Mouse (Mus musculus): ENCODE measurements around the gene Ptprg. TPM values are rescaled to one million over a fixed set of nuclear protein-coding genes. Genes with fewer than 3 reads are reported as not detected.

Ptprg gene
- total RNA-seq, 2 experiments from 2014 or later, result 85.9 to 111 TPM

DNA sequence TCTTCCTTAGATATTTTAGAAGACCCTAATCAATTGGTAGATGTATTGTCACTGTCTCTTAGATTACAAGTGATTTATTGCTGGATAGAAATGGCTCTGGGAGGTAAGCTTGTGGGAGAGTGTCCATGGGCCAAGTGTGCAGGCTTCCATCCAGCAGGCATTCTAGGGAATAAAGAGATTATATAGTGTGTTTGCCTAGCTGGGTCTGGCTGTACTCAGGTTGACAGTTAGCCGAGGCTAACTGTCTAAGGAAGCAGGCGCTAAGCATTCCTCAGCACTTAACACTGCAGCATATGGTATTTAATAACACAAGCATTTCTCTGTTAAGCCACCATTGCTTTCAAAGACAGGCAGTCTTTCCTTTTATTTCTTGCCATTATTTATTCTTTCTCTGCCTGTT lies 39.3 kb downstream of the Ptprg start:
- no peak for TF ChIP-seq CTCF (IDR thresholded peaks at IDR 0.05)
- intact Hi-C loops (cut with DNase I), result no loop called here

DNA sequence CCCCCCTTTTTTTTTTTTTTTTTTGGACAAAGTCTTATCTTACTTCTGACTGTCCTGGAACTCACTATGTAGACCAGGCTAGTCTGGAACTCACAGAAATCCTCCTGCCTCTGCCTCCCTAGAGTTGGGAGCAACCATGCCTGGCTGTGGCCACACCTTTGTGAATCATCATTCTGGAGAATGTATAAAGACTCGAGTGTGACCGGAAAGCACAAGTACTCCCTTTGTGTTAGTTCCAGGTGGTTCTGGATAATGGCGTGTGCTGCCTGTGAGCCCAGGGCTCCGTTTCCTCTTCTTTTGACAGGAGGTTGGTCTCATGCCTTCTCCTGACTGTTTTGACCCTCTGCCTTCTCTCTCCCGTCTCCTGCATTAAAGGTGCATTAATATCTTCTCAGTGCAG lies 41.0 kb downstream of the Ptprg start:
- intact Hi-C loops (cut with DNase I), result no loop called here
- Histone ChIP-seq H3K4me3 (no peak overlapping the region), H3K27ac (no peak overlapping the region)
- no peak for DNase-seq (ENCODE audit: extremely low spot score in 1 of 2, low spot score in 2 of 2)
- no peak for TF ChIP-seq CTCF (IDR thresholded peaks at IDR 0.05)

More for the DNA sequence above, 39.3 kb downstream of the Ptprg start:
- no peak overlapping the region for H3K27ac ChIP-seq
- no peak overlapping the region for H3K4me3 ChIP-seq
- DNase-seq (ENCODE audit: extremely low spot score in 1 of 2, low spot score in 2 of 2), result no peak

DNA sequence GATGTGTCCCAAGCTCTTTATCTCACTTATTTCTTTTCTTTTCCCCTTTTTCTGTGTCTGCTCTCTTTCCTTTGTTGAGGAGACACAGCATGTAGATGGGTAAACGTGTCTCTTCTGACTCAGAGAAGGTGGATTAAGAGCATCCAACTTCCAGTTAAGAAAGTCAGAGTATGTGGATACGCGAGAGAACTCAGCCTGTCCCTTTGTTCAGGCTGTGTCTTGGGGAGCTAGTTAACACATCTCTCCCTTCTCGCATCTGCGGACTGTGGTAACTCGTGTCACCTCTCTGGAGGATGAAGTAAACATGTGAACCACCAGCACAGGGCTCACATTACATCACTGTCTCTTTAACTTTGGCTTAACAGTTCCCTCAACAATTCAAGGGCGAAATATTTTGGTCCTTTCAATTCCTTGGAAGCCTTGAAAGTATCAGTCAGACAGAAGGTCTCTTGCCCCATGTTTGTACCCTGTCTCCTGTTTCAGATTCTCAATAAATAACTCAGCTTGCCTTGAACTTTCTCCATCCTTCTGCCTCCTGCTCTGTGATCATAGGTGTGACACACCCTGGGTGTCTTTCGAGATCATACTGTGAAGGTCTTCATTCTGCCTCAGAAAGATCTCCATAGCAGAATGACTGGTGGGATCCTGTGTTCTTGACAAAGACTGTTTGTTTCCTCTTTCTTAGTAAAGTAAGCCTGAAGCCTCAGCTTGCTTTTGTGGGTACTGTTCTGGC lies 51.0 kb downstream of the Ptprg start:
- Histone ChIP-seq H3K27ac (no peak overlapping the region), H3K4me3 (no peak overlapping the region)
- TF ChIP-seq CTCF (IDR thresholded peaks at IDR 0.05), result no peak
- DNase-seq (ENCODE audit: extremely low spot score in 1 of 2, low spot score in 2 of 2), result no peak
- intact Hi-C loops (cut with DNase I), result no loop called here

DNA sequence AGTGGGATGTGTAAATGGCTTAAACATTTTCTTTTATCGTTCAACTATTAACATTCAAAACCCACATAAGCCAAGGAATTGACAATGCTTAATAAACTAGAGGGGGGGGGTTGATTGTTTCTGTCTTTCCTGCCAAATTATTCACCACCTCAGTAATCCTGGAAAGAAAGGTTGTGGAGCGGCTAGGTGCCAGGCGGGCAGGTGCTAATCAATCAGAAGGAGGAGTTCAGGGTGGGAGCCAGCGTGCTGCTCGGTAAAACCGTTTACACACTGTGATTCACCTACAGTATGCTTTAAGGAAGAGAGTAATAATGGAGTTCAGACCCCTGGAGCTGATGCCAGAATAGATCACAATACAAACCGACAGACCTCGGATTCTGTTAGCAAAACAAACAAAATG lies 55.0 kb downstream of the Ptprg start:
- H3K4me3 ChIP-seq, result no peak overlapping the region
- H3K27ac ChIP-seq, result no peak overlapping the region
- intact Hi-C loops (cut with DNase I), result no loop called here
- DNase-seq (ENCODE audit: extremely low spot score in 1 of 2, low spot score in 2 of 2), result no peak
- TF ChIP-seq CTCF (IDR thresholded peaks at IDR 0.05), result no peak

DNA sequence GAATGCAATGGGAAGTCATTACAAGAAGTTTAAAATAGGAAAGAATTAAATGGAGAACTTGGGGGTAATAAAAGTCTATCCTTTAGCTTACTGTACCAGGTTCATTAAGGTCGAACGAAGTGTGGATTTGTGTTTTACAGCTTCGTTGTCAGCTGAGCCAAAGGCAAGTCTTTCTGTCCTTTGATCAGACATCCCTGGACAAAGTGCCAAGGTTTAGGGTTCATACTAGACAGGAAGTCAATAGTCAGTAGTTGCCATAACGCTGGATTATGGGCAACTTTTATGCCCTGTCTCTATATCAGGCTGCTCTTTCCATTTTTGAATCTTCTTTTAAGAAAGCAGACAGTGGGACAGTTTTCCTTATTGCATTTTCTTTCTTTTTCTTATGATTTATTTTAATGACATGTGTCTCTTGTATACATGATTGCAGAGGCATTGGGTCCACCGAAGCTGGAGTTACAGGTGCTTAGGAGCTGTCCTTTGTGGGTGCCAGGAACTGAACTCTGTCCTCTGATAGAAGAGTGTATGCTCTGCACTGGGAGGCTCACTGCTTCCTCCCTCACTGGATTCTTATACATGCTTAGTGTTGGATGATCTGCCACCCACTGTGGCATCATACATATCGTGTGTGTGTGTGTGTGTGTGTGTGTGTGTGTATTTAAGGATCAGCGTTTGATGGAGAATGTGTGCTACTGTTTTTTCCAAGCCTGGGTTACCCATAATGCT lies 56.7 kb downstream of the Ptprg start:
- DNase-seq (ENCODE audit: extremely low spot score in 1 of 2, low spot score in 2 of 2), result no peak
- no peak for TF ChIP-seq CTCF (IDR thresholded peaks at IDR 0.05)
- H3K27ac ChIP-seq, result no peak overlapping the region
- H3K4me3 ChIP-seq, result no peak overlapping the region
- intact Hi-C loops (cut with DNase I), result loop anchor here (5.0 kb wide), 1 partner anchor 43 kb away; no protein-coding TSS in a partner anchor

DNA sequence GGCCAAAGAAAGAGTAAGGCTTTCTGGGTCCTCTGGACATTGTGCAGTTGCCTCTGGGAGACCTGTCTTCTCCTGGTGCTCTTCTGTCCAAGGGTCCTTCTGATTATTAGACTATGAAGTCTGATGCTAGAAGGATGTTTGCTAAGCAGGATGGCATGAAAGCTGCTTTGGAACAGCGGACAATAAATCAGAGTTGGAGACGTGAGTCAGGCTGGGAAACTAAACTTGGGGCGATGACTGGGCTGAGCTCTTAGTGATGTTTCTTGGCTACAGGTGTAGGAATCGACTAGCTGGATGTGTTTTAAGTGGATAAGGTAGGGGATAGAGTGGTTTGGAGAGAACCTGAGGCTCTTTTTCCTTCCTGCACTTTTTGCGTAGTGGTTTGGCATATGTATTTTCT lies 59.1 kb downstream of the Ptprg start:
- no peak overlapping the region for H3K27ac ChIP-seq
- intact Hi-C loops (cut with DNase I), result loop anchor here (5.0 kb wide), 1 partner anchor 45 kb away; no protein-coding TSS in a partner anchor
- H3K4me3 ChIP-seq, result no peak overlapping the region
- DNase-seq (ENCODE audit: extremely low spot score in 1 of 2, low spot score in 2 of 2), result no peak
- TF ChIP-seq CTCF (IDR thresholded peaks at IDR 0.05), result no peak

DNA sequence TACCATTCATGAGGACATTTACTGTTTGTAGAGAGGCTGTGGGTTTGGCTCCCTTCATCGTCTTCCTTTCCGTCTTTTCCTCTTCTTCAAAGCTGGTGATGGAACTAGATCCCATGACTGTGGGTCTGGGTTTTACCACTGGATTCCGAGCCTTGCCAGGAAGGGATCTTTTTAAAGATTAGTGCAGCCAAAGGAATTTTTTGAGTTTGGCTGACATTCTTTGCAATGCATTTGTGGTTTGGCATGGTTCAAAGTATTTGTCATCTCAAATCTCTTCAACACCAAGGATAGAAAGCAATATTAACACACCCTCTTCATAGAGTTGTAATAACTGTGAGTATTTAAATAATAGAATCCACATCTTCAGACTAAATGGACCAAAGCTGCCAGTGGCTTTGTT lies 59.8 kb downstream of the Ptprg start:
- Histone ChIP-seq H3K4me3 (no peak overlapping the region), H3K27ac (no peak overlapping the region)
- TF ChIP-seq CTCF (IDR thresholded peaks at IDR 0.05), result no peak
- DNase-seq (ENCODE audit: extremely low spot score in 1 of 2, low spot score in 2 of 2), result no peak
- intact Hi-C loops (cut with DNase I), result loop anchor here (5.0 kb wide), 1 partner anchor 46 kb away; no protein-coding TSS in a partner anchor

DNA sequence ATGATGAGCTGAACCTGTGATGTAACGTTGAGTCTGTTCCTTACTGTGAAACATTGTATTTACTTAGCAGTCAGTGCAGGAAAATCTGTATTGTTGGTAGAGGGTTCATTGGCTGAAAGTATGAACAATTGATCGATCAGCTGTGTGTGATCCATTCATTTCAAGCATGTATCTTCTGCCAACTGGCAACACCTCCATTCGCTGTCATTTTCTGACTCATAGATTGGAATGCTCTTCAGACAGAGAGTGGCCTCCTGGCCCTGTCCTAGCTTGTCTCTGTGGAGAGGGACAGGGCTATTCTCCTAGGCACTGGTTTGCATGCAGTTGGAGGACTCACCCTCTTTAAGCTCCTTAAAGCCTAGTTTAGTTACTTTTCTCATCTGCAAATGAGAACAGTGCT lies 62.4 kb downstream of the Ptprg start:
- intact Hi-C loops (cut with DNase I), result no loop called here
- no peak for DNase-seq (ENCODE audit: extremely low spot score in 1 of 2, low spot score in 2 of 2)

DNA sequence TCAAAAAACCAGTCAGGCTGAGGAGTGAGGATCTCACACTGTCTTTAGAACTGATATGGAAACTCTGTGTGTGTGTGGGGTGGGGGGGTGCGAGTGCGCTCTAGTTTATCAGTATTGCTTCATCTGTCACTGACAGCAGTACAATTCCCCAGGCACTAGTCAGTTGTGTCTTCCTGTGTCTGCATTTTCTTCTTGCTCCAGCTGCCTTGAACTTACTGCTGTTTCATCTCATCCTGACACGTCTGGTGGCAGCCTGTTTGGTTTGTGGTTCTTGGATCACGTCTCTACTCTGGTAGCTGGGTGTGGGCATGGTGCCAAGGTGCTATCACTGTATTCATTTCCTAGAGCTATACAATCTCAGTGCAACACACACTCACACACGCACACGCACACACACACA lies 64.0 kb downstream of the Ptprg start:
- intact Hi-C loops (cut with DNase I), result no loop called here
- no peak for TF ChIP-seq CTCF (IDR thresholded peaks at IDR 0.05)
- Histone ChIP-seq H3K4me3 (no peak overlapping the region), H3K27ac (no peak overlapping the region)
- no peak for DNase-seq (ENCODE audit: extremely low spot score in 1 of 2, low spot score in 2 of 2)

More for the DNA sequence above, 62.4 kb downstream of the Ptprg start:
- no peak overlapping the region for H3K4me3 ChIP-seq
- H3K27ac ChIP-seq, result no peak overlapping the region
- TF ChIP-seq CTCF (IDR thresholded peaks at IDR 0.05), result no peak

DNA sequence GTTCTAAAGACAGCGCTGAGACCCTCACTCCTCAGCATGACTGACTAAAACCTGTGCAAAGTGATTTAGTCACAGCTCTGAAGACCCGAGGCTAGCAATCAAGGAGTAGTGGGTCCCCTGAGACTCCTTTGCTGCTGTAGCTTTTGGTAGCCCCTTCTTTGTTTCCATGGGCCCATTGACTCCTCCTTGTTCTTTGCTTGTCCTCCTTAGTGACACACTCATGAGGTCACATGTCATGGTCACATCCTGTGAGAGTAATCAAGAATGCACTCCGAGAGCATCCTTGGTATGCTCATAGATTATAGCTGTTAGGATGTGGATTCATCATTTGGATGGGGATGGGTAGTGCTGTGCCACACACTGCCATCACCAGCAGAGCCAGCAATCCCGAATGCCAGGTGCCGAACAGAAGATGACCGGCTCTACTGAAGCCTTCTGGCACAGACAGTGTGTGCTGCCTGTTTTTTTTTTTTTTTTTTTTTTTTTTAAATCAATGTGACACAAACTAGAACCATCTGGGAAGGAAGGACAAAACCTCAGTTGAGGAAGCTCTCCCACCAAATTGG lies 64.9 kb downstream of the Ptprg start:
- Histone ChIP-seq H3K27ac (no peak overlapping the region), H3K4me3 (no peak overlapping the region)
- DNase-seq (ENCODE audit: extremely low spot score in 1 of 2, low spot score in 2 of 2), result no peak
- TF ChIP-seq CTCF (IDR thresholded peaks at IDR 0.05), result no peak
- intact Hi-C loops (cut with DNase I), result no loop called here

DNA sequence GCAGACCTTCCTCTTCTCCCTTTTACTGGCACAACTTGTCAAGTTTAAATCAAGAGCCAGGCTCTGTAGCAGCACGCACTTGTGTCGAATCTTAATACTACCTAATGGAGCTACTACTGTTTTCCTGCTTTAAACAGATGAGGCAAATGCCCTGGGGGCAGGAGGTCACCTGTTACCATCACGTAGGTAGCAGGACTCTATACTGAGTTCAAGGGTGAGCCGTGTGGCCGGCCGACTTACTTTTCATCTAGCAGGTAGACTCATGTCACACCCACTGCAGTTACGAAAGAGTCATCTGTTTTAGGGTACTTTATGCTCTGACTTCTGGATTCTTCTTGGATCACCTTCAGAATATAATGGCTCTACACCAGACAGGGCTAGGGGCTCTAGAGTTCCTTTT lies 66.3 kb downstream of the Ptprg start:
- no peak for DNase-seq (ENCODE audit: extremely low spot score in 1 of 2, low spot score in 2 of 2)
- H3K27ac ChIP-seq, result no peak overlapping the region
- TF ChIP-seq CTCF (IDR thresholded peaks at IDR 0.05), result no peak
- no peak overlapping the region for H3K4me3 ChIP-seq
- intact Hi-C loops (cut with DNase I), result loop anchor here (5.0 kb wide), 1 partner anchor 57 kb away; no protein-coding TSS in a partner anchor

DNA sequence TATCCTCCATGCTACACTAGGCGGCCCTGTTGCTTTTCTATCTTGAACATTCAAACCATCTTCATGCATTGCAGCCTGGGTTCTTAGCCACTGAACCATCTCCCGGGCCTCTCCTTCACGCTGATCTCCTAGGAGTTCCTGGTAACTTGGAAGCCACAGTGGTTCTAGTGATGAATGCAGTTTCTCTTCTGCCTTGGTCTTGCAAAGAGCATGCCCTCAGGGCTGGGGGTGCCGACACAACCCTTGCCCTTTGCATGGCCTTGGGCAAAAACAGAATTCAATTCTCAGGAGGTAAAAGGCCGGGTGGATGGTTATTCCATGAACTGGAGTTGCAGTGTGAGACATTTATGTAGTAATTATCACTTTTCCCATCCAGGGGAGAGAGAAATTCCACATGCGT lies 67.0 kb downstream of the Ptprg start:
- H3K4me3 ChIP-seq, result no peak overlapping the region
- no peak for TF ChIP-seq CTCF (IDR thresholded peaks at IDR 0.05)
- DNase-seq (ENCODE audit: extremely low spot score in 1 of 2, low spot score in 2 of 2), result no peak
- no peak overlapping the region for H3K27ac ChIP-seq
- intact Hi-C loops (cut with DNase I), result loop anchor here (5.0 kb wide), 1 partner anchor 58 kb away; no protein-coding TSS in a partner anchor
